Mouse (Mus musculus): ENCODE results near the gene Itga9. TPM values are rescaled to one million over a fixed set of nuclear protein-coding genes. Genes with fewer than 3 reads are reported as not detected.

Gene Itga9
- polyA plus RNA-seq, 1 experiment, result 0.14 TPM

DNA sequence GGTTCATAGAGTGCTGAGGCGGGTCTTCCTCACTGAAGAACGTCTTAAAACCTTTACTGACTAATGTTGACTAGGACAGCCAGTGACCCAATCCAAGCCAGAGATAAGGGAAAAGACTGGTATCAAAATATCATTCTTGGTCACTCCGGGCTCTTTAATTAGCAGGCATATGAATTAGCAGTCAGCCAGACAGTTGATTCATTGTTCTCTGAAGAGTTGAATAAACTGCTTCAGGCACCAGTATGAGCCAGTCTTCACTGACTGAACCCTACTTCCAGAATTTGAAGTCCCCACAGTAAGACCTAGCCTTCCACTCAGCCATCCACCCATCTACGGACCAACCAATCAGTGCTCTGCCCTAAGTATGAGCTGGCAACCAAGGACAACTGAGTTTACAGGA, 163.9 kb downstream of the Itga9 start:
- H3K36me3 ChIP-seq (ENCODE audit: control insufficient read depth, insufficient read depth), result no peaks in the 10 kb centered on the region
- TF ChIP-seq USF1 (IDR thresholded peaks at IDR 0.05; ENCODE audit: low read depth) (no peak), MAX (IDR thresholded peaks at IDR 0.05; ENCODE audit: low read depth) (no peak), SRF (IDR thresholded peaks at IDR 0.05; ENCODE audit: control insufficient read depth, insufficient read length, low read depth) (no peak), MYOG (IDR thresholded peaks at IDR 0.05; ENCODE audit: control insufficient read depth in 1 of 3, insufficient read depth in 1 of 3, insufficient read length in 2 of 3, low read depth in 2 of 3) (no peak), TCF12 (IDR thresholded peaks at IDR 0.05; ENCODE audit: insufficient read depth, poor library complexity, severe bottlenecking) (no peak), TCF3 (IDR thresholded peaks at IDR 0.05; ENCODE audit: insufficient read length, low read depth) (no peak), CEBPB (IDR thresholded peaks at IDR 0.05; ENCODE audit: insufficient read depth, poor library complexity, severe bottlenecking) (no peak), MYOD1 (IDR thresholded peaks at IDR 0.05; ENCODE audit: control insufficient read depth in 1 of 3, insufficient read length in 2 of 3, low read depth in 2 of 3) (no peak), POLR2A (IDR thresholded peaks at IDR 0.05; ENCODE audit: insufficient read length, low read depth) (no peak), POLR2AphosphoS2 (IDR thresholded peaks at IDR 0.05; ENCODE audit: insufficient read length, low read depth) (no peak)
- H3ac ChIP-seq (ENCODE audit: control insufficient read depth, insufficient read length), result no peak overlapping the region
- H3K4me2 ChIP-seq (ENCODE audit: low read depth), result no peak overlapping the region
- H3K4me3 ChIP-seq, result no peak overlapping the region
- no peaks in the 10 kb centered on the region for H3K27me3 ChIP-seq (ENCODE audit: control insufficient read depth, insufficient read depth, insufficient read length)
- H3K79me2 ChIP-seq (ENCODE audit: control insufficient read depth, insufficient read depth), result no peaks in the 10 kb centered on the region

DNA sequence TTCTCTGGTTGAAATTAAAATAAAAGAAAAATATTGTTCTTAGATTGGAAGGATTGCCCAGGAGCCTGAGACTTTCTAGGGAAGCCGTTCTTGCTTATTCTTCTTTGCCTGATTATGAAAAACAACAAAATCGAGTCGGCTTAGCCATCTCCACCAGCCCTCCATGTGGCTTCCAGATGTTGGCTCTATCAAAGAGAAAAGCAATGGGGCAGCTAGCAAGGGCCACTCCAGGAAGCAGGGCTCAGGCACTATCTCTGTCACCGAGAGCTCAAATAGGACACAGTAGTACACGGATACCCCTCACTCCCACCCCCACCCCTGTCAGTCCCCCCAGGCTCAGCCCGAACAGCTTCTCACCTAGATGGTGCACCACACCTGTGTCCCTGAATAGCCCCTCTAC, 168.2 kb downstream of the Itga9 start:
- Histone ChIP-seq H3K79me2 (ENCODE audit: control insufficient read depth, insufficient read depth) (no peaks in the 10 kb centered on the region), H3K4me2 (ENCODE audit: low read depth) (no peak overlapping the region), H3K4me3 (no peak overlapping the region), H3K27me3 (ENCODE audit: control insufficient read depth, insufficient read depth, insufficient read length) (no peaks in the 10 kb centered on the region), H3K36me3 (ENCODE audit: control insufficient read depth, insufficient read depth) (no peaks in the 10 kb centered on the region), H3ac (ENCODE audit: control insufficient read depth, insufficient read length) (no peak overlapping the region)
- TF ChIP-seq POLR2AphosphoS2 (IDR thresholded peaks at IDR 0.05; ENCODE audit: insufficient read length, low read depth), result no peak
- TF ChIP-seq SRF (IDR thresholded peaks at IDR 0.05; ENCODE audit: control insufficient read depth, insufficient read length, low read depth), result no peak
- TF ChIP-seq CEBPB (IDR thresholded peaks at IDR 0.05; ENCODE audit: insufficient read depth, poor library complexity, severe bottlenecking), result no peak
- TF ChIP-seq REST (IDR thresholded peaks at IDR 0.05; ENCODE audit: insufficient read depth, insufficient read length), result no peak
- no peak for TF ChIP-seq MAX (IDR thresholded peaks at IDR 0.05; ENCODE audit: low read depth)
- no peak for TF ChIP-seq MYOD1 (IDR thresholded peaks at IDR 0.05; ENCODE audit: control insufficient read depth in 1 of 3, insufficient read length in 2 of 3, low read depth in 2 of 3)
- TF ChIP-seq TCF12 (IDR thresholded peaks at IDR 0.05; ENCODE audit: insufficient read depth, poor library complexity, severe bottlenecking), result no peak
- TF ChIP-seq E2F4 (IDR thresholded peaks at IDR 0.05; ENCODE audit: insufficient read depth), result no peak
- TF ChIP-seq POLR2A (IDR thresholded peaks at IDR 0.05; ENCODE audit: insufficient read length, low read depth), result no peak
- TF ChIP-seq USF1 (IDR thresholded peaks at IDR 0.05; ENCODE audit: low read depth), result no peak
- TF ChIP-seq TCF3 (IDR thresholded peaks at IDR 0.05; ENCODE audit: insufficient read length, low read depth), result no peak

DNA sequence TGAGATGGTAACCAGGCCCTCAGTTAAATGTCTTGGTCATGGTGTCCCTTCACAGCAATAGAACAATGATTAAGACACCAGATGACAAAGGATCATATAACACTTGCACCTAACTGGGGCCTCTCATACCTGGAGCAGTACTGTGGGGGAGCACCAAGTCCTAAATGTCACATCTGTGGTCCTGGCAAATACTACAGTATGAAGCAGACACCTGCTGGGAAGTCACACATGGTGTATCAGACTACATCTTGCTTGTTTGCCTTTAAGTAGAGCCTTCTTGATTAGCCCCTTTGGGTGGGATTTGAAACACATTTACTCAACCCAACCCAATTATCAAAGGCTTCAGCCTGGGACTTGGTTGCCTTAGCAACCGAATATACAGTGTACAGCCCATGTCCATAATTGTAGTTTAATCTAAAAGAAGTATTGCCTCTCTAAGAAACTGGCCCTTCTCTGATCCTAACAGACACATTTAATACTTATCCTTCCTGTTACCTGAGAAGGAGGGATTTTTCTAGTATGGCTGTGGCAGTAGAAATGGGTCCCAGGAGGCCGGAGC, 170.5 kb downstream of the Itga9 start:
- no peak overlapping the region for H3K4me2 ChIP-seq (ENCODE audit: low read depth)
- no peaks in the 10 kb centered on the region for H3K79me2 ChIP-seq (ENCODE audit: control insufficient read depth, insufficient read depth)
- TF ChIP-seq TCF3 (IDR thresholded peaks at IDR 0.05; ENCODE audit: insufficient read length, low read depth) (no peak), POLR2AphosphoS2 (IDR thresholded peaks at IDR 0.05; ENCODE audit: insufficient read length, low read depth) (no peak), E2F4 (IDR thresholded peaks at IDR 0.05; ENCODE audit: insufficient read depth) (no peak), USF1 (IDR thresholded peaks at IDR 0.05; ENCODE audit: low read depth) (no peak), TCF12 (IDR thresholded peaks at IDR 0.05; ENCODE audit: insufficient read depth, poor library complexity, severe bottlenecking) (no peak), SRF (IDR thresholded peaks at IDR 0.05; ENCODE audit: control insufficient read depth, insufficient read length, low read depth) (no peak), MAX (IDR thresholded peaks at IDR 0.05; ENCODE audit: low read depth) (no peak), MYOG (IDR thresholded peaks at IDR 0.05; ENCODE audit: control insufficient read depth in 1 of 3, insufficient read depth in 1 of 3, insufficient read length in 2 of 3, low read depth in 2 of 3) (no peak), MYOD1 (IDR thresholded peaks at IDR 0.05; ENCODE audit: control insufficient read depth in 1 of 3, insufficient read length in 2 of 3, low read depth in 2 of 3) (no peak), CEBPB (IDR thresholded peaks at IDR 0.05; ENCODE audit: insufficient read depth, poor library complexity, severe bottlenecking) (no peak), REST (IDR thresholded peaks at IDR 0.05; ENCODE audit: insufficient read depth, insufficient read length) (no peak), POLR2A (IDR thresholded peaks at IDR 0.05; ENCODE audit: insufficient read length, low read depth) (no peak)
- H3K36me3 ChIP-seq (ENCODE audit: control insufficient read depth, insufficient read depth), result no peaks in the 10 kb centered on the region
- no peaks in the 10 kb centered on the region for H3K27me3 ChIP-seq (ENCODE audit: control insufficient read depth, insufficient read depth, insufficient read length)
- H3K4me3 ChIP-seq, result no peak overlapping the region
- no peak overlapping the region for H3ac ChIP-seq (ENCODE audit: control insufficient read depth, insufficient read length)

DNA sequence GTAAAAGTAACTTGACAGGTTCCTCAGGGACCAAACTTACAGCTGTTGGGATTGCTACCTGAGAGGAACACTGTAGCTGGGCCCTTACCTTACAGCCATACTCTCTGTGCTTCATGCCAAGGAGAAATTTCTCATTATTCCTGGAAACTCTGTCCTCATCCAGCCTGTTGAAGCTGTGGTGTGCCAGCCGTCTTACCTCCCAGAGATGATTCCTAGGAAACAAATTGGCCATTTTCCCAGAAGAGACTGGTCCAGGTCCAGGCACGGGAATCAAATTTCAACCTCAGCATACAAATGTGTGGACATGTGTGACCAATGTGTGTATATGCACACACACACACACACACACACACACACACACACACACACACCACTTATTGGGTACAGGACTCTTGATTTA, 172.1 kb downstream of the Itga9 start:
- no peaks in the 10 kb centered on the region for H3K79me2 ChIP-seq (ENCODE audit: control insufficient read depth, insufficient read depth)
- no peaks in the 10 kb centered on the region for H3K36me3 ChIP-seq (ENCODE audit: control insufficient read depth, insufficient read depth)
- H3K27me3 ChIP-seq (ENCODE audit: control insufficient read depth, insufficient read depth, insufficient read length), result no peaks in the 10 kb centered on the region
- no peak overlapping the region for H3K4me2 ChIP-seq (ENCODE audit: low read depth)
- TF ChIP-seq MYOD1 (IDR thresholded peaks at IDR 0.05; ENCODE audit: control insufficient read depth in 1 of 3, insufficient read length in 2 of 3, low read depth in 2 of 3), result no peak
- TF ChIP-seq MYOG (IDR thresholded peaks at IDR 0.05; ENCODE audit: control insufficient read depth in 1 of 3, insufficient read depth in 1 of 3, insufficient read length in 2 of 3, low read depth in 2 of 3), result no peak
- no peak for TF ChIP-seq CEBPB (IDR thresholded peaks at IDR 0.05; ENCODE audit: insufficient read depth, poor library complexity, severe bottlenecking)
- TF ChIP-seq TCF12 (IDR thresholded peaks at IDR 0.05; ENCODE audit: insufficient read depth, poor library complexity, severe bottlenecking), result no peak
- TF ChIP-seq TCF3 (IDR thresholded peaks at IDR 0.05; ENCODE audit: insufficient read length, low read depth), result no peak
- no peak for TF ChIP-seq MAX (IDR thresholded peaks at IDR 0.05; ENCODE audit: low read depth)
- no peak for TF ChIP-seq REST (IDR thresholded peaks at IDR 0.05; ENCODE audit: insufficient read depth, insufficient read length)
- no peak for TF ChIP-seq POLR2AphosphoS2 (IDR thresholded peaks at IDR 0.05; ENCODE audit: insufficient read length, low read depth)
- TF ChIP-seq E2F4 (IDR thresholded peaks at IDR 0.05; ENCODE audit: insufficient read depth), result no peak
- no peak for TF ChIP-seq SRF (IDR thresholded peaks at IDR 0.05; ENCODE audit: control insufficient read depth, insufficient read length, low read depth)
- no peak for TF ChIP-seq USF1 (IDR thresholded peaks at IDR 0.05; ENCODE audit: low read depth)
- TF ChIP-seq POLR2A (IDR thresholded peaks at IDR 0.05; ENCODE audit: insufficient read length, low read depth), result no peak
- H3K4me3 ChIP-seq, result no peak overlapping the region
- no peak overlapping the region for H3ac ChIP-seq (ENCODE audit: control insufficient read depth, insufficient read length)

Data from myocyte (in vitro differentiated cells).